25 mouse cellular contexts compared by ENCODE assay signal in genomic region chr12:15551281-15551900, GRCm38 (mm10).
DNase-seq lines count a peak whose midpoint lies in the region; ATAC-seq and TF ChIP-seq lines count a peak whose summit lies in the region.
"Had no signal": no experiment of that assay in that cellular context is flagged by ENCODE, and none has a peak within 500 bp of the region (broad histone marks: within the 10 kb centered on the region; RNA-seq: fewer than 3 reads in every experiment).

No protein-coding gene starts in this region.

- DNase-seq in limb, embryonic 10.5 days (ENCODE audit: low spot score) = no peak
- peak; percentile 12 for DNase-seq in splenic B cell, adult 2 months (ENCODE audit: low read depth, low spot score)
- DNase-seq in thymus, adult 2 months = no peak
- DNase-seq: adrenal gland, postnatal 10 days; adrenal gland, postnatal 36 days; cerebellum, adult 18-20 months; cerebellum, adult 9-10 months; cerebellum, postnatal 25 days; gastrocnemius, postnatal 25 days; heart, adult 18-20 months; heart, postnatal 10 days; heart, postnatal 36 days had no signal

- no peak overlapping the region for H3K9ac ChIP-seq in limb, embryonic 13.5 days
- H3K9ac ChIP-seq in embryonic facial prominence, embryonic 15.5 days = no peak overlapping the region
- H3K9ac ChIP-seq: embryonic facial prominence, embryonic 13.5 days; heart, embryonic 12.5 days; heart, embryonic 15.5 days; hindbrain, embryonic 13.5 days; intestine, embryonic 15.5 days had no signal

- no peaks in the 10 kb centered on the region for H3K4me1 ChIP-seq in limb, embryonic 13.5 days
- H3K4me1 ChIP-seq in limb, embryonic 10.5 days = no peaks in the 10 kb centered on the region
- H3K4me1 ChIP-seq in embryonic facial prominence, embryonic 15.5 days = no peaks in the 10 kb centered on the region
- no peaks in the 10 kb centered on the region for H3K4me1 ChIP-seq in thymus, adult 2 months (replicated peaks; ENCODE audit: control insufficient read depth, insufficient read depth, low read length)
- H3K4me1 ChIP-seq: heart, embryonic 12.5 days; heart, embryonic 15.5 days; hindbrain, embryonic 10.5 days; intestine, embryonic 15.5 days had no signal

- H3K4me3 ChIP-seq in limb, embryonic 13.5 days = no peak overlapping the region
- H3K4me3 ChIP-seq in limb, embryonic 10.5 days = no peak overlapping the region
- H3K4me3 ChIP-seq in embryonic facial prominence, embryonic 15.5 days (replicated peaks) = no peak overlapping the region
- H3K4me3 ChIP-seq in thymus, adult 2 months (ENCODE audit: control insufficient read depth, insufficient read depth, low read length) = no peak overlapping the region
- H3K4me3 ChIP-seq: embryonic facial prominence, embryonic 13.5 days; heart, embryonic 12.5 days; heart, embryonic 15.5 days; hindbrain, embryonic 10.5 days; hindbrain, embryonic 13.5 days; intestine, embryonic 15.5 days had no signal

- no peaks in the 10 kb centered on the region for H3K27me3 ChIP-seq in limb, embryonic 13.5 days
- H3K27me3 ChIP-seq in limb, embryonic 10.5 days (ENCODE audit: low read depth, poor library complexity, severe bottlenecking) = no peaks in the 10 kb centered on the region
- H3K27me3 ChIP-seq in embryonic facial prominence, embryonic 15.5 days = no peaks in the 10 kb centered on the region
- no peaks in the 10 kb centered on the region for H3K27me3 ChIP-seq in splenic B cell, adult 2 months (ENCODE audit: control insufficient read depth, insufficient read depth, low read length, poor library complexity, severe bottlenecking)
- no peaks in the 10 kb centered on the region for H3K27me3 ChIP-seq in thymus, adult 2 months (ENCODE audit: control insufficient read depth, insufficient read depth, low read length)
- H3K27me3 ChIP-seq: embryonic facial prominence, embryonic 13.5 days; heart, embryonic 12.5 days; heart, embryonic 15.5 days; hindbrain, embryonic 13.5 days; intestine, embryonic 15.5 days; Patski had no signal

- no peak overlapping the region for H3K4me2 ChIP-seq in limb, embryonic 13.5 days (replicated peaks)
- H3K4me2 ChIP-seq in embryonic facial prominence, embryonic 15.5 days (replicated peaks) = no peak overlapping the region
- H3K4me2 ChIP-seq: embryonic facial prominence, embryonic 13.5 days; heart, embryonic 12.5 days; heart, embryonic 15.5 days; hindbrain, embryonic 13.5 days; intestine, embryonic 15.5 days had no signal

- no peak for TF ChIP-seq POLR2A in thymus, adult 2 months (IDR thresholded peaks at IDR 0.05; ENCODE audit: control insufficient read depth, extremely low read depth, insufficient read depth, low read length, poor library complexity)

- H3K36me3 ChIP-seq in limb, embryonic 13.5 days = no peaks in the 10 kb centered on the region
- no peaks in the 10 kb centered on the region for H3K36me3 ChIP-seq in limb, embryonic 10.5 days
- no peaks in the 10 kb centered on the region for H3K36me3 ChIP-seq in embryonic facial prominence, embryonic 15.5 days
- no peaks in the 10 kb centered on the region for H3K36me3 ChIP-seq in splenic B cell, adult 2 months (ENCODE audit: control insufficient read depth, insufficient read depth, low read length, poor library complexity, severe bottlenecking)
- H3K36me3 ChIP-seq in thymus, adult 2 months (ENCODE audit: control insufficient read depth, insufficient read depth, low read length) = no peaks in the 10 kb centered on the region
- H3K36me3 ChIP-seq: embryonic facial prominence, embryonic 13.5 days; heart, embryonic 12.5 days; heart, embryonic 15.5 days; hindbrain, embryonic 10.5 days; hindbrain, embryonic 13.5 days; intestine, embryonic 15.5 days had no signal

- no peak overlapping the region for H3K27ac ChIP-seq in limb, embryonic 13.5 days
- H3K27ac ChIP-seq in limb, embryonic 10.5 days = no peak overlapping the region
- H3K27ac ChIP-seq in embryonic facial prominence, embryonic 15.5 days (replicated peaks) = no peak overlapping the region
- no peak overlapping the region for H3K27ac ChIP-seq in thymus, adult 2 months (ENCODE audit: control insufficient read depth, insufficient read depth, low read length)
- H3K27ac ChIP-seq: embryonic facial prominence, embryonic 13.5 days; heart, embryonic 15.5 days; hindbrain, embryonic 10.5 days; hindbrain, embryonic 13.5 days; intestine, embryonic 15.5 days had no signal

- TF ChIP-seq CTCF in thymus, adult 2 months (IDR thresholded peaks at IDR 0.05; ENCODE audit: borderline replicate concordance, control insufficient read depth, extremely low read depth, insufficient read depth, low read length, poor library complexity) = no peak

- 43% methylated on average over 4 of the region's 4 CpGs for WGBS in limb, embryonic 13.5 days
- 66% methylated on average over 4 of the region's 4 CpGs for WGBS in limb, embryonic 10.5 days
- WGBS in embryonic facial prominence, embryonic 15.5 days = 22% methylated on average over 4 of the region's 4 CpGs
- 47% methylated on average over 4 of the region's 4 CpGs for WGBS in thymus, adult 2 months

- no peaks in the 10 kb centered on the region for H3K9me3 ChIP-seq in limb, embryonic 13.5 days
- no peaks in the 10 kb centered on the region for H3K9me3 ChIP-seq in limb, embryonic 10.5 days (replicated peaks)
- no peaks in the 10 kb centered on the region for H3K9me3 ChIP-seq in embryonic facial prominence, embryonic 15.5 days (replicated peaks)
- H3K9me3 ChIP-seq: embryonic facial prominence, embryonic 13.5 days; heart, embryonic 12.5 days; heart, embryonic 15.5 days; hindbrain, embryonic 10.5 days; hindbrain, embryonic 13.5 days; intestine, embryonic 15.5 days had no signal

- peak; percentile 40; the same call in 1 of the 2 replicates for ATAC-seq in limb, embryonic 13.5 days (ENCODE audit: low FRiP score, low read depth)
- ATAC-seq in embryonic facial prominence, embryonic 15.5 days (ENCODE audit: insufficient number of reproducible peaks, low FRiP score, low TSS enrichment, low read depth) = peak; percentile 60; the same call in 1 of the 2 replicates
- no peak for ATAC-seq in megakaryocyte-erythroid progenitor cell, adult 5-6 weeks (replicated peaks; ENCODE audit: low FRiP score, low TSS enrichment, poor library complexity, severe bottlenecking)
- ATAC-seq: CD4-positive, CD25-positive, alpha-beta regulatory T cell, adult 4 months; forebrain, embryonic 14.5 days; hindbrain, embryonic 16.5 days; intestine, embryonic 15.5 days; Patski had no signal
